Mouse (Mus musculus) bone marrow, adult 2 months (tissue): ENCODE measurements around the gene Cttnbp2nl.

Experiments
- CTCF ChIP-seq: fragments of 200-500 bp; IDR thresholded peaks from 2 replicates; pipeline ENCODE4 v1.5.1; 2011; ENCODE audit warnings: low read length, control low read depth; ENCODE audit not compliant: control insufficient read depth, insufficient read depth
- POLR2A ChIP-seq: fragments of 200-500 bp; IDR thresholded peaks from 2 replicates; pipeline ENCODE4 v1.6.1; 2011; ENCODE audit warnings: low read depth, mild to moderate bottlenecking, control low read depth, low read length, borderline replicate concordance; ENCODE audit not compliant: control insufficient read depth

DNA sequence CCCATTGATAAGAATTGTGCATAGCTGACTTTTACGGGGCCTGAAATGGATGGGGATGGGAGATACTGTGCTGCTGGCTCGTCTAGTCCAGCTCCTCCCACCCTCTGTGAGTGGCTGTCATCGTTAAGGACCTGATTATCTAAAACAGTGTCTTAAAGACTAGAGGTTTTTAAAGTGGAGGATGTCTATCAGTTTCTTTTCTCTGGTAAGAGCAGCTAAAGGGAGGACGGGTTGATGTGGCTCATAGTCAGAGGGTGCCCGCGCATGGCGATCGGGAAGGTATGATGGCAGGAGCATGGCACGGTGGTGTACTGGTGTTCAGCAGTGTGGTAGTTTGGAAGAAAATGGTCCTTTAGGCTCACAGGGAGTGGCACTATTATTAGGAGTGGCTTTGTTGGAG lies 9.7 kb upstream of the Cttnbp2nl start:
- TF ChIP-seq CTCF (no peak), POLR2A (no peak)
